Mouse (Mus musculus) gastrocnemius, postnatal 4 days (tissue): ENCODE results near the gene Lrrc23. TPM values are rescaled to one million over a fixed set of nuclear protein-coding genes. Genes with fewer than 3 reads are reported as not detected.

Experiments
- DNase-seq, 2 experiments: peaks; one replicate each; pipeline ENCODE4 v3.0.0; 2021 to 2022; ENCODE audit warnings: low spot score in 2 of 2, mixed read lengths in 2 of 2
- total RNA-seq, 2 experiments: library from RNA; stranded (reverse); gene quantifications; 2 replicates each; pipeline ENCODE4 v1.2.3; 2021

Gene Lrrc23
- total RNA-seq, 2 experiments from 2014 or later, result not detected

DNA sequence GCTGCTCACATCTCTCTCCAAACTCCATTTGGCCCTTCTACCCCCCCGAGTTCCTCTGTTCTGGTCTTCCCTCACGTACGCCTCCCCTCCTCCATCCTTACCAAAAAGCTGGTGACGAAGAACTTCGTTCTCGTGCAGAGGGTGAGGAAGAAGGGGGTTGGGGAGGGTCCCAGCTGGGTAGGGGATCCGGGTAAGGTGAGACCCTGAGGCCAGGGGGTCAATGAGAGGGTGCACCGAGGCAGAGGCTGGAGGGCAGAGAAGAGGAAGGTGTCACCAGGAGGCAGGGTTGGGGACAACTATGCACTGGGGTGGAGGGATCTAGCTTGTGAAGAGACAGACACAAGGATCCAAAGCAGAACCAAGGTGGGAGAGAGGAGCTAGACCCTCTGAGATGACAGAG is 35.9 kb downstream of the Lrrc23 start:
- no peak for DNase-seq

DNA sequence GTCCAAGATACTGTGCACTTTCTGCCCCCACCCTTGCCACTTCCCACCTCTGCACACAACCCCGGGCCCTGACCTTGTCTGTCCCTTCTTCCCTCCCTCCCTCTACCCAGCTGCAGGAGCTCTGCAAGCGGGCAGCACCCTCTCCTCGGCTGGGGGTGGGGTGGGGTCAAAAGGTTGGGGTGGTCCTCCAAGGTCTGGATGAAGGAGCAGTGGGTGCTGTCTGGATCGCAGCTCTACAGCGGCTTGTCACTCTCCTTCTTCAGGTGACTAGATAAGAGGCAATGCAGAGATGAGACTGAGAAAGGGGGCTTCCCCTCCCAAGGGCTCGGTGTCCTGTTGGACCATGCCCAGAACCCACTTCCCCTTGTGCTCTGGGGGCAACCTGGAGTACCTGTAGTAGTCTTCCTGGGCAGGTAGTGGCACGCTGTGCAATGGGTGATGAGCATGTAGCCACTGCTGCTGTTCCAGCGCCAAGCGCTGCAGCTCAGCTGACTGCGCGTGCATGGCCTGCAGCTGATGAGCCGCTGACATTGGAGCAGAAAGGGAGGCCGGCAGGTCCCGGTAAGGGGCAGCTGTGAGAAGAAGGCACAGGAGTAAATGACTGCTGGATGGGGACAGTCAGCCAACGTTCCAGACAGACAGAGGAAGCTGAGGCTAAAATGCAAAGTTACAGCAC is 36.5 kb downstream of the Lrrc23 start:
- DNase-seq, result no peak

DNA sequence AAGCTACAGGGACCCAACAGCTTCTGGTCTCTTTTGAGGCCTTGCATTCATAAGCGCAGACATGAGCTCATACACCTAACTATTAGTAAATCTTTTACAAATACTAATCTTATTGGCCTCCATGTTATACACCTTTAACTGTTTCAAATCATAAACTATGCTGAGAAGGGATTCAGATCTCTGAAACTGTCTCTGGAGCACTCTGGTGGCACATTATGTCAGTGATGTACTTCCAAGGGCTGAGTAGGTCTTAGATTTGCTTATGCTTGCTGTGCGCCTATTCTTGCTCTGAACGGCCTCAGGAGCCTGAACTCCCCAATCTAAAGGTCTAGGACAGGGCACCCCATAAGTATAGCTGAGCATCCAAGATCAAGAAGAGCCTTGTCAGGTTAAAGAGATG is 37.7 kb downstream of the Lrrc23 start:
- no peak for DNase-seq

DNA sequence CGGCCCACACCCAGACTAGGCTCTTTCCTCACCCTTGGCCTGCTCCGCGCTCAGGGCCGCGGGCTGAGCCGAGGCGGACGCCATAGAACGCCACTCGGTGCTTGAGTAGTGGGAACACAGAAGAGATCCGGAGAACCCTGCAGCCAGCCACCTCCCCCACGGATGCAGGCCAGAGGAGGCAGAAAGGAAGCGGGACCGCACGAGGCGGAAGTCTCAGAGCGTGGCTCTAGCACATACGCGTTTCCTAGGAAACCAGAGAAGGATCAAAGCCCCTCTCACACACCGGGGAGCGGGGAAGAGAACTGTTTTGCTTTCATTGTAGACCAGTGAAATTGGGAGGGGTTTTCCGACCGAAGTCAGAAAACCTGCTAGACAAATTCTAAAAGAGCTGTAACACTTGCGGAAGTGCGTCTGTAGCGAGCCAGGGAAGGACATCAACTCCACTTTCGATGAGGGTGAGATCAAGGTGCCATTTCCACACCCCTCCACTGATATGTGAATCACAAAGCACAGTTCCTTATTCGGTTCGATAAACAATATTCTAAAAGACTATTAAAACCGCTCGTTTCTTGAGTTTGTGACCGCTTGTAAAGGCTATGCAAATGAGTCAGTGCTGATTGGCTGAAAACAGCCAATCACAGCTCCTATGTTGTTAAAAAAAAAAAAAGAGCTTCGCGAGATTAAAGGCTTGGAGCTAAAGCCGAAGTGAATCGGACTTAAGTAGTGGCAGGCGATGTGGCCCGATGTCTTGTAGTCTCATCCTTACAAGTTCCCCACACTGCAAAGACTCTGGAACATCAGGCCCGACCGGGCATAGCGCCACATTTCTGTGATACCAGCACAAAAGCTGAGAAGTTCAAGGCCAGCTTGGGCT is 38.4 kb downstream of the Lrrc23 start, which contains the start of gene Grcc10:
Grcc10 (minus strand) TSS at position 487 of the 874 bp plus-strand sequence.
- DNase-seq, result peak; percentile 72 to 86

DNA sequence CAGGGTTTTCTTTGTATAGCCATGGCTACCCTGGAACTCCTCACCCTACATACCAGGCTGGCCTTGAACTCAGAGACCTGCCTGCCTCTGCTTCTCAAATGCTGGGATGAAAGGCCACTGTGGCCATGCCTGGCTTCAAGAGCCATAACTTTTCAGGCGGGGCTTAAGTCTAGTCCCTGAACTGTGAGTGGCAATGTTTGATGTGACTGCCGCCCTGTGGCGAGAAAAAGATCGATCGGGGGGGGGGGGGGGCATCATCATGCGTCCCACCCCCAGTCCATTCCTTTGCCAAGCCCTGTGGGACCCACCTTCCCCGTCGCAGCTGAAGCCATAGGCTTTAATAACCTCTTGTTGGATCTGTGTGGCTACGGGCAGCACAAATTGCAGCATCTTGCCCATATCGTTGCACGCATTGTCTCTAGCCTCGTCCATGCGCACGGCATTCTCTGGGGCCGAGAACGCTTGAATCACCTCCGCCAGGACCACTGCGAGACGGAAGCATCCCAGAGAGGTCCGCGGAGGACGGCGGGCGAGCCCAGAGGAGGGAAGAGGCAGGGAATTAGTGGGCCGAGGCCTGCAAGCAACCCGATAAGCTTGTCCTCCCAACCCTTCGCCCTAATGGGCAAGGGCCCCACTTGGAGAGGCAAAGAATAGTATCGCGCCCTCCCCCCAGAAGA is 39.2 kb downstream of the Lrrc23 start:
- peak in 1 of 2 experiments; percentile 47 for DNase-seq

DNA sequence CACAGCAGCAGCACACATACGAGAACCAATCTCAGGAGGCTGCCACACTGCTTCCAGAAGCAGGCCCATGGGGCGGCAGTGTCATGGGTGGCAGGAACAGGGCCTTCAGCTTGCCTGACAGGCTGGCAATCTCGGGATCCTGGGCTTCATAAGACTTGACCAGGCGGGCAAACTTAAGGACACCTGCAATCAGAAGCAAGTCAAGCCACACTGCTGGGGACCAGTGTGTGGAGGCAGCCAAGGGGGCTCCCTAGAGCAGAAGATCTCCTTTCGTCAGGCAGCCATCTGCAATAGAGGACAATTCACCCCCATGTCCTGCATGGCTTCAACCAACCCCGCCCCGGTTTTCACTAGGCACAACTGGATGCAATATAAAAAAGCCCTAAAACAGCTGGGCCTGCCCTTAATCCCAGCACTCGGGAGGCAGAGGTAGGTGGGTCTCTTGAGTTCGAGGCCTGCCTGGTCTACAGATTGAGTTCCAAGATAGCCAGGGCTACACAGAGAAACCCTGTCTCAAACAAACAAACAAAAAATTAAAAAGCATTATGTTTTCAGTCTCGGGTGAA is 40.2 kb downstream of the Lrrc23 start:
- no peak for DNase-seq

DNA sequence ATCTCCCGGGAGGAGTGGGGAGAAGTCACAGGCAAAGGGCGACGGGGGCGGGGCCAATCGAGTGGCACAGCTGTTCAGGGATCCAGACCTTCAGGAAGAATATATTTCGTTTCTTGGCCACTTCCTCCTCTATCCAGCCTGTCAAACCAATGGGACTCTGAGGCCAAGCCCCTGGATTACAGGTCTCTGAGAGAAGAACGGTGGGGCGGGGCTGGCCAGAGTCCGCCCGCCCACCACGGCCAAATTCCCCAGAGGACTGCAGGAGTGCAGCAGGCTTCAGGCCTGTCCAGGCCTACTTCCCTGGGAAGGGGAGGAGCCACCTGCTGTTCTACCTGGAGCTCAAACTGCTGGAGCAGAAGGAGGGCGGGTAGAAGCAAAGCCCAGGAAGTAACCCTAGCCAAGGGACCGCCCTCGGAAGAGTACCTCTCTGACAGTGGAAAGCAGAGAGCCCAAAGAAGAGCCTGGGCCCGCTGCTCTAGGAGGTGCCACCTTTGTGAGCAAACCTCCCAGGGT is 41.0 kb downstream of the Lrrc23 start, which contains the start of gene Ptpn6:
Ptpn6 (minus strand) TSS at position 204 of the 513 bp plus-strand sequence.
- DNase-seq, result no peak

DNA sequence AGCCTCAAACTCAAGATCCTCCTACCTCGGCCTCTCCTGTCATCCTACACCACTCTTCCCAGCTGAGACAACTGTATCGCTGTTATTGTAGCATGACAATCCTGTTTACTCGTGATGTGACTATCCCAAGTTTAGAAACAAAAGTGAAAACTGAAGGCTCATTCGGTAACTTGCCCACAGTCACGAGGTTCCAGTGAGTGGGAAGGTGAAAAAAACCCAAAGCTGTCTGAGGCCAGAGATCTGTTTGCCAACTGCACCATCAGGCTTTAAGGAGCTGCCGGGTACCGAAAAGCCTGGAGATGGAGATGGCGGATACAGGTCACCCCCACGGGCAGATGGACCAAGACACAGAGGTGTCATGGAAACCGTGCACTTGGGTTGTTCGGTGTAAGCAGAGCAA is 42.5 kb downstream of the Lrrc23 start:
- no peak for DNase-seq

DNA sequence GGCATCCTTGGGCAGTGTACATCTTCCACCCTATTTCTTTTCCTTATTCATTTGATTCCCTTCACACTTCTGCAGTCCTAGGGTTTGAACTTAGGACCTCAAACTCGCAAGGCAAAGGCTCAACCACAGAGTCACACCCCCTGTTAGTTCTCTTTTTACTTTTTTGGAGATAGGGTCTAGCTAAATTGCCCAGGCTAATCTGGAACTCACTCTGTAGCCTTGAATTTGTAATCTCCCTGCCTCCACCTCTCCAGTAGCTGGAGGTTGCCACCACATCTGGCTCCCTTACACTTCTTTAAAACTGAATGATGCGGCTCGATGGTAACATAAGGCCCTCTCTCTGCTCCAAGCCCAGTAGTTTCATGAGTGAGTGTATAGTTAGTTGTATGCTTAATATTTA is 45.1 kb downstream of the Lrrc23 start:
- no peak for DNase-seq

DNA sequence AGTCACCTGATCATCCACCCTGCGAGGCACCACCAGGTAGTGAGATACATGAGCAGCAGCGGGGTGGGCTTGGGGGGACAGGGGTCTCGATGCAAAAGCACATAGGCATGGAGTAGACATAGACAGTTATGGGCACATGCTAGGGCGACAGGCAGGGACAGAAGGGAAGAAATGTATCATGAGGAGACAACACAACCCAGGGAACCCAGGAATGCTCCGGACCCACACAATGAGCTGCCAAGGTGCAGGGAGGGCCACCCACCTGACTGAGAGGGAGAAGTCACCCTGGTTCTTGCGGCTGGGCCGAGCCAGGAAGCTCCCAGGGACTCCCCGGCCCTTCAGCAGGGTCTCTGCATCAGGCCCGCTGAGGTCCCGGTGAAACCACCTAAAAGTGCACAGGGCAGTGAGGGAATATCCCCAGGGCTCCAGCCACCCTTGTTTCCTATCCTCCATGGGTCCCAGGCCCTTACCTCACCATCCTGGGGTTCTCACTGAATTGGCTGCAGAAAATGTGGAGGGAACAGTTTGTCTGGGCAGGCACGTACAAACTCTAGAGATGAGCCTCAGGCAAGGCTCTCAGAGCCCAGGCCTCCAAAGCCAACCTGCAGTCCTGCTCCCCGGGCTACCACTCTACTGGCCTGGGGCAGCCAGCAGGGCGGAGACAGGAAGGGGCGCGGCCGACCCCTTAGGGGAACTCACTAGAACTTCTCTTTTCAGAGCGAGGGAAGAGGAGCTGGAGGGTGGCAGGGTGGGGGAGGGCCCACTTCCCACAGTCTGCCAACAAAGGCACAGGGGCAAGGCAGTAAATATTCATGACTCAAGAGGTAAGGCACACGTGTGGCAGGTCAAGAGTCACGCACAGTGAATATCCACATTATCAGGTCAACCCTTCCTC is 46.8 kb downstream of the Lrrc23 start:
- DNase-seq, result no peak

DNA sequence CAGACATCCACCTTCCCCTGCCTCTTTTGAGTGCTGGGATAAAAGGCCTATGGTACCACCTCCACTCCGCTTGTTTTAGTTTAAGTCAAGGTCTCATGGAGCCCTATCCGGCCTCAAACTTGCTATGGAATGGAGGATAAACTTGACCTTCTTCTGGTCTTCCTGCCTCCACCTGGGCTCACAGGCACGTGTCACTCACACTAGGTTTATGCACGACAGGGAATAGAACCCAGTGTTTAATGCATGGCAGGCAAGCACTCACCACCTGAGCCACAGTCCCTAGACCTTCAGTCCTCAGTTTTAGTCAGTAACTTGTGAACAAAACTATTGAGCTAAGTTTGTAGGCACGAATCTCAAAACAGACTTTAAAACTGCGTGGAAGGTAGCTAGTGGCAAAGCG is 48.5 kb downstream of the Lrrc23 start:
- no peak for DNase-seq

DNA sequence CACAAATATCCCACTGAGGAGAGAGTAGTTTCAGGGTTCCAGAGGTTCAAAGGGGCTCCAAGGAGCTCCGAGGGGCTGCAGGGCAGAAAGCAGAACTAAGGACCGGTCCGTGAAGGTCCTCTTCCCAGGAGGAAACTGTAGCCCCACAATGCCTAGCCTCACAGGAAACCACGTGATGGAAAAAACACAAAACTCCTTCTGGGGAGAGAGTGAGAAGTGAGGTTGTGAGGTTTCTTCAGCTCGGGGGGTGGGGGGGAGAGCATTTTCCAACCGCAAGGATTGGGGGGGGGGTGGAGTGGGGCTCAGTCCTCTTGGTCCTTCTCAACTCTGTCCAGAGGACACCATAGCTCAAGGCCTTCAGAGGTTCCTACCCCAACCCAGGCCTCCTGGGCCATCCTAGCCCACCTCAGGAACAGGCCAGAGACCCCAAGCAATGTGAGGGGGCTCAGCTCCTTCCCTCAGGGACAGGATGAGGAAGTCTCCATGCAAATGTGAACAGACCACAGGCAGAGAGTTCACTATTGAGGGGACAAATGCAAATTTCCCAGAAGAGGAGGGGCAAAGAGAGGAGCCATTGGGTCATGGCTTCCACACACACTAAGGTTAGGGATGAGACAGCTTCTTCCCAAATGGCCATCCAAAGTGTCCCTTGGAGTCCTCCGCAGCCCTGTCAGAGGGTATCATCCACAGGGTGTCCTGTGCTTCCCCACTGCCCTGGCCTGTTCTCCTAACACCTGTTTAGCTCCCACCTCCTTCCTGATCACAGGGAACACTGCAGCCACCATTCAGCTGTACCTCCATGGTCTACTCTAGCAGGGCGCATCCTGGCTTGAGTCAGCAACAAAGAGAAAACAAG is 49.4 kb downstream of the Lrrc23 start:
- DNase-seq, result no peak

DNA sequence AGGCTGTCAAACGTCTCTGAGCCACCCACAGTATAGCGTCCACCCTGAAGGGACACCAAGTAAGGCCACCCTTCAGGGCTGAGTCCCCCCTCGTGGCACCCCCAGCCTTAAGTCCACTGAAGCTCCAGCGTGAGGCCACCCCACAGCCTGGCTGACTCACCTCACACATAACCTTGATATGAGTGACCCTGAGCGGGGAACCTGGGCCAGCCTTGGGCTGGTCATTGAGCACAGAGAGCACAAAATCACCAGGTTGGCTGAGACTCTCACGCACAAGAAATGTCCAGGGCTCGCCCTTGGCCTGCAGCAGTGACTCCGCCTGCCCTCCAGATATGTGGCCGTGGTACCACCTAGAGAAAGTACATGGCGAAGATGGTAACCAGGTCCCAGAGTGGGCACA is 50.9 kb downstream of the Lrrc23 start:
- no peak for DNase-seq

DNA sequence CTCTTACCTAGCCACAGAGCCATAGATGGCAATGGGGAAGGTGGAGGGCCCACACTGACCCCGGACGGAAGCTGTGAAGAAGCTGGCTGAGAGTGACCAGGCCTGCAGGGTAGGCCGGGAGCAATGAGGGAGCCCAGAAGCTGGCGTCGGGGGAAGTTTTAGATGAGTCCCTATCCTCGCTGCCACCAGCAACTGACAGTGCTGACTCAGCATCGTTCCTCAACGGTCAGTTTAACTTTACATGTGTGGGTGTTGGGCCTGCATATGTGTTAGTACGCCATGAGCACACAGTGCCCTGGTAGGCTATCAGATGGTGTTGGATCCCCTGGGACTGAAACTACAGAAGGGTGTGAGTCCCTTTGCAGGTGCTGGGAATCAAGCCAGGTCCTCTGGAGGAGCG is 55.1 kb downstream of the Lrrc23 start:
- DNase-seq, result no peak

DNA sequence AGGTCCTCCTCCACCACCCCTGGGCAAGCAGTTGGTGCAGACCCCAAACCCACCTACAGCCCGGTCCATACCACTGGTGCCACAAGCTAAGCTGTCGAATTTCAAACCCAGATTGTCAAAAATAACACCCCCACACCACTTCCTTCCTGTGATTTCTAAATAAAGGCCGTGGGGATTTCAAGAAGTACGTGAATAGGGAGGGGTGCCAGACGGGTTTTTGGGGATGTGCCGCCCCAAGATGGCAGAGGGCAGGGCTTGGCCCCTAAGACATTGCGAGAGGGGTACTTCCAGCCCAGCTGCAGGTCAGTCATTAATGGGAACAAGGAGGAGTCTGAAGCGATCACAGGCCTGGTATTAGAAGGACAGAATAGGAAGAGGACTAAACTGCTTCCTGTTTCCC is 56.0 kb downstream of the Lrrc23 start:
- DNase-seq, result no peak

DNA sequence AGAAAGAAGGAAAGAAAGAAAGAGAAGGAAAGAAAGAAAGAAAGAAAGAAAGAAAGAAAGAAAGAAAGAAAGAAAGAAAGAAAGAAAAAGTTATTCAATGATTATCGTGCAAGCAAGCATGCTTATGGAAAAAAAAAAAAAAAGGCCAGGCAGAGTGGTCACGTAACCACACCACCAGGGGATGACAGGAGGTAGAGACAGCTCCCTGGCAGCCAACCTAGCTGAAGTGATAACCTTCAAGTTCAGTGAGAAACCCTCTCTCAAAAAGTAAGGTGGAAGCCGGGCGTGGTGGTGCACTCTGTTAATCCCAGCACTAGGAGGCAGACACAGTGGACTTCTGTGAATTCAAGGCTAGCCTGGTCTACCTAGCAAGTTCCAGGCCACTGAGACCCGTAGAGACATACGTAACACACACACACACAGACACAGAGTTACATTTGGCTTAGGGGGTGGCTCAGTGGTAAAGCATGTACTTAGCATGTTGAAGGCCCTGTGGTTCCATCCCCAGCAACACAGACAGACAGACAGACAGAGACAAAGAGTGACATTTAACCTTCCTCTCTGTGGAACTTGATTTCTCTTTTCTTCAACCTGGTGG is 56.6 kb downstream of the Lrrc23 start:
- DNase-seq, result no peak

DNA sequence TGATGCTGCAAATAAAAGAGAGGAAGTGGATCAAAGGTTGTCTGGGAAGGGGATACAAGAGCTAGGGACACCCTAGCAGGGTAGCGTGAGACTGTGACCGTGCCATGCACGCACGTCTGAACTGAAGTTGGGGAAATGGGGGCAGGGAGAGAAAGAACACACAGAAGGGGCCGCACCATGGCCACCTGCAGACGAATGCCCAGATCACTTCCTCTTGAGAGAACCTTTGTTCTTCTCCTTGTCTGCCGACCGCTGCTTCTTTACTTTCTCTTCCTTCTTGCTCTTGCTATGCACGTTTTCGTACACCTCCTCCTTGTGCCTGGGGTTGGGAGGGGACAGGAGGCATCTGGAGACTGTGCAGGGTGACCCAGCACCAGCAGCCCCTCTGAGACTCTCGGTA is 58.6 kb downstream of the Lrrc23 start:
- no peak for DNase-seq
